Mouse (Mus musculus) gastrocnemius, postnatal 36 days (tissue): ENCODE measurements around the gene Col7a1. TPM values are rescaled to one million over a fixed set of nuclear protein-coding genes. Genes with fewer than 3 reads are reported as not detected.

Experiments
- DNase-seq, 2 experiments: peaks; one replicate each; pipeline ENCODE4 v3.0.0; 2022
- intact Hi-C: fragments of 180-260 bp; cut with DNase I; formaldehyde crosslinking; loops from one replicate; pipeline ENCODE4 v1.15.1; 2025
- microRNA-seq, 2 experiments: library from miRNA; unstranded; fragments of <30 nt; microRNA quantifications; one replicate each; pipeline ENCODE4 v1.2.0; 2021
- total RNA-seq, 2 experiments: library from RNA; stranded (reverse); gene quantifications; 2 replicates each; pipeline ENCODE4 v1.2.3; 2021

Col7a1 gene
- total RNA-seq, 2 experiments from 2014 or later: 2.4 TPM

- intact Hi-C loops: no loop called here
- DNase-seq: peak in 1 of 2 experiments; percentile 36
Measured at GRCm38 (mm10) chr9:109010316-109010690, 56.9 kb downstream of the Col7a1 start.

- no peak for DNase-seq
- intact Hi-C loops: no loop called here
Measured at GRCm38 (mm10) chr9:109015397-109015796, 62.0 kb downstream of the Col7a1 start.

- intact Hi-C loops: no loop called here
- DNase-seq: peak in 1 of 2 experiments; percentile 10
Measured at GRCm38 (mm10) chr9:109016973-109017604, 63.7 kb downstream of the Col7a1 start.

GRCm38 (mm10) chr9:109021428-109021827, 68.0 kb downstream of the Col7a1 start:
- no peak for DNase-seq
- intact Hi-C loops: no loop called here

- intact Hi-C loops: no loop called here
- DNase-seq: no peak
Measured at GRCm38 (mm10) chr9:109022866-109023685, 69.7 kb downstream of the Col7a1 start.

GRCm38 (mm10) chr9:109027521-109027920, 74.1 kb downstream of the Col7a1 start:
- intact Hi-C loops: no loop called here
- DNase-seq: no peak

GRCm38 (mm10) chr9:109028421-109028820, 75.0 kb downstream of the Col7a1 start:
- intact Hi-C loops: no loop called here
- DNase-seq: no peak

- intact Hi-C loops: no loop called here
- no peak for DNase-seq
Measured at GRCm38 (mm10) chr9:109028919-109029318, 75.5 kb downstream of the Col7a1 start.

GRCm38 (mm10) chr9:109030312-109030711, 76.9 kb downstream of the Col7a1 start:
- intact Hi-C loops: no loop called here
- DNase-seq: no peak

- DNase-seq: no peak
- intact Hi-C loops: no loop called here
Measured at GRCm38 (mm10) chr9:109031001-109031400, 77.6 kb downstream of the Col7a1 start.

- intact Hi-C loops: no loop called here
- no peak for DNase-seq
Measured at GRCm38 (mm10) chr9:109031686-109032085, 78.3 kb downstream of the Col7a1 start.

GRCm38 (mm10) chr9:109032435-109032834, 79.0 kb downstream of the Col7a1 start:
- intact Hi-C loops: no loop called here
- no peak for DNase-seq

Small RNA genes within 50 kb of the gene (microRNA-seq; reads per million reads assigned to microRNA genes)
- 0 reads per million in 2 experiments for gene Mir711

Other genes starting within 250 kb of the Col7a1 start
- gene Ip6k2, start 169.8 kb upstream of the Col7a1 start, total RNA-seq: 10 to 100 TPM in 1 of 2 experiments, 1 to 10 TPM in 1; 9.9 to 14.5 TPM
- 1 to 10 TPM; 2.8 to 3.2 TPM for gene Nckipsd, start 145.2 kb upstream of the Col7a1 start, total RNA-seq
- not detected for gene Celsr3, start 127.3 kb upstream of the Col7a1 start, total RNA-seq
- 10 to 100 TPM; 16.5 to 19.3 TPM for gene Slc26a6, start 100.3 kb upstream of the Col7a1 start, total RNA-seq
- not detected for gene Tmem89, start 39.0 kb upstream of the Col7a1 start, total RNA-seq
- 1,000 to 10,000 TPM; 1,038 to 1,084 TPM for gene Uqcrc1, start 17.0 kb upstream of the Col7a1 start, total RNA-seq
- gene Ucn2, start 32.4 kb downstream of the Col7a1 start, total RNA-seq: under 1 TPM; 0.23 to 0.67 TPM
- gene Pfkfb4, start 38.2 kb downstream of the Col7a1 start, total RNA-seq: 10 to 100 TPM; 37.3 to 46.3 TPM
- gene Shisa5, start 85.0 kb downstream of the Col7a1 start, total RNA-seq: 10 to 100 TPM; 11.9 to 13.4 TPM
- gene Trex1, start 106.1 kb downstream of the Col7a1 start, total RNA-seq: 10 to 100 TPM; 11.6 to 11.8 TPM
- 1 to 10 TPM; 7.8 to 8.3 TPM for gene Atrip, start 120.5 kb downstream of the Col7a1 start, total RNA-seq
- gene Ccdc51, start 128.9 kb downstream of the Col7a1 start, total RNA-seq: 1 to 10 TPM; 5.9 to 6.6 TPM
- 100 to 1,000 TPM; 245 to 268 TPM for gene Tma7, start 129.0 kb downstream of the Col7a1 start, total RNA-seq
- gene Plxnb1, start 141.8 kb downstream of the Col7a1 start, total RNA-seq: under 1 TPM; 0.64 to 0.99 TPM
- gene Fbxw21, start 208.5 kb downstream of the Col7a1 start, total RNA-seq: not detected
- not detected for gene Fbxw13, start 242.4 kb downstream of the Col7a1 start, total RNA-seq